Mouse (Mus musculus) heart, embryonic 13.5 days (tissue): ENCODE measurements around the gene Farp2. TPM values are rescaled to one million over a fixed set of nuclear protein-coding genes. Genes with fewer than 3 reads are reported as not detected.
A peak's percentile ranks its signal among the peaks of the same experiment; 100 is the strongest.
"Not testable (repeated sequence)": the region's sequence is repeated elsewhere in the genome, so short reads cannot be mapped to it uniquely, and the experiment has no call there.

ENCODE experiments used
- ATAC-seq: fragments of 200-750 bp; cut with Nextera tagmentation; 2 replicates; pipeline ENCODE4 v1.8.0; 2017; ENCODE audit warnings: moderate TSS enrichment; ENCODE audit not compliant: insufficient number of reproducible peaks, low FRiP score, low TSS enrichment; ENCODE audit errors: extremely low read depth
- H3K27ac ChIP-seq: fragments of 300-500 bp; sonication (generic); replicated peaks from 2 replicates; pipeline ENCODE4 v1.5.1; 2015; ENCODE audit warnings: moderate library complexity, mild to moderate bottlenecking, inconsistent platforms
- H3K27me3 ChIP-seq: fragments of 300-500 bp; sonication (generic); replicated peaks from 2 replicates; pipeline ENCODE4 v1.6.1; 2015; ENCODE audit warnings: mild to moderate bottlenecking, inconsistent platforms
- H3K36me3 ChIP-seq: fragments of 300-500 bp; sonication (generic); 2 replicates; pipeline ENCODE4 v1.6.1; 2015; ENCODE audit warnings: mild to moderate bottlenecking, inconsistent platforms
- H3K4me1 ChIP-seq: fragments of 300-500 bp; sonication (generic); 2 replicates; pipeline ENCODE4 v1.6.1; 2015; ENCODE audit warnings: inconsistent platforms
- H3K4me2 ChIP-seq: fragments of 300-500 bp; sonication (generic); 2 replicates; pipeline ENCODE4 v1.6.1; 2015; ENCODE audit warnings: inconsistent platforms, mild to moderate bottlenecking, moderate library complexity
- H3K4me3 ChIP-seq: fragments of 300-500 bp; sonication (generic); 2 replicates; pipeline ENCODE4 v1.5.1; 2015; ENCODE audit warnings: moderate library complexity, mild to moderate bottlenecking, inconsistent platforms
- H3K9ac ChIP-seq: fragments of 300-500 bp; sonication (generic); 2 replicates; pipeline ENCODE4 v1.6.1; 2015; ENCODE audit warnings: inconsistent platforms, mild to moderate bottlenecking, moderate library complexity
- H3K9me3 ChIP-seq: fragments of 300-500 bp; sonication (generic); 2 replicates; pipeline ENCODE4 v1.6.1; 2016; ENCODE audit warnings: inconsistent platforms
- WGBS: fragments of 180-500 bp; shearing (Covaris S2); methylation state at CpG from one replicate; pipeline ENCODE4 v1.1.7; 2015; ENCODE audit warnings: mixed read lengths; 5-methylcytosine and 5-hydroxymethylcytosine counted together
- polyA plus RNA-seq: library from polyadenylated mRNA; unstranded; fragments of >200 nt; fragmentation: Nextera tagmentation; extraction: Ambion mirVana; gene quantifications from 2 replicates; pipeline ENCODE4 v1.2.1, GENCODE M21; 2015

Farp2 gene
- polyA plus RNA-seq, 1 experiment from 2014 or later, result 3.3 TPM

DNA sequence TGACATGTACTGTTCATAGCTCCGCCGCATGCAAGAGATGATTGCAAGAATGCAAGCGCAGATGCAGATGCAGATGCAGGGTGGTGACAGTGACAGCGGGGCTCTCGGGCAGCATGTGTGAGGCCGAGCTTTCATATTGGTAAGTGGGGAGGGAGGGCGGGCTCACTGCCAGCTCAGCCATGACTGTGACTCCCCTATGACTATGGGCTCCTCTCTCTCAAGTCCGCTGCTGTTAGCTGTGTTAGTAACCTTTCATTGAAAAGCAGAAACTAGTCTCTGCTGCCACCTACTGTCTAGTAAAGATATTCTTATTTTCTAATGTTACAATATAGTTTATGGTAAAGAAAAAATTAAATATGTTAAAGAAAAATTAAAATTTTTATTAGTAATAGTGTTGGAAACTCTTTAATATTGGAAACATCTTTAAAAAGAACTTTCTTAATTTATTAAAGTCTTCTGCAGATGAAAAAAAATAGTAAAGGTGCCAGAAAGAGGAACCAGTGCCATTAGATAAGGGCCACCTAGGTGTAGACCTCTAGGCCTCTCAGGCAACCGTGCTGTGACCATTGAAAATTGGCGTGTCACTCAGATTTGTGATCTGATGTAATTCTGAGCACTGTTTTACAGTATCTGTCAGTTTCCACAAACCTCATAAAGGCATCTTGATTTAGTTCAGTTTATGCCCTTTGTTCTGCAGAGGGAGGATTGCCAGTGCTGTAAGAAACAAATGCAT lies 4.8 kb upstream of the Farp2 start:
- Histone ChIP-seq H3K27me3 (no peaks in the 10 kb centered on the region), H3K9ac (no peak overlapping the region), H3K4me1 (peaks cover 13% of the 10 kb centered on the region), H3K36me3 (peaks cover 71% of the 10 kb centered on the region), H3K27ac (no peak overlapping the region), H3K4me2 (no peak overlapping the region), H3K9me3 (no peaks in the 10 kb centered on the region), H3K4me3 (no peak overlapping the region)
- 52% methylated on average over 10 of the region's 10 CpGs for WGBS
- no peak for ATAC-seq

DNA sequence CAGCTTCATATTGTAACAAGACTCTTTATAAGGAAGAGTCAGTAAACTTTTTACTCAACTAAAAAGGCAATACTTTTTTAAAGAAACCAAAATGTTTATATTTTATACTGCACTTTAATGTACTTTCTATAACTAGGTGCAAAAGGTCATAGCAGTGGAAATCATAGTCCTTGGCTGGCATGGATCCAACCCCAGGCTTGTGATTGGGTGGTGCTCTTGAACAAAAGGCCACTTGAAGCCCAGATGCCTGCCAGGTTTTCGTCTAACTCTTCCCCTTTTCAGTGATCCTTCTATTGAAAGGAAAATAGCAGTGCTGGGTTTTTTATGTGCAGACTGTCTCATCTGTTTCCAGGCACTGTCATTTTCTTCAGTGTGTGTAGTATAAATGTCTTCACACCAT lies 3.3 kb upstream of the Farp2 start:
- not testable (repeated sequence) for H3K27ac ChIP-seq, H3K27me3 ChIP-seq, H3K4me2 ChIP-seq, ATAC-seq, H3K9me3 ChIP-seq, H3K9ac ChIP-seq, H3K4me3 ChIP-seq
- peaks cover 59% of the 10 kb centered on the region for H3K36me3 ChIP-seq
- 32% methylated on average over 1 of the region's 1 CpGs for WGBS
- H3K4me1 ChIP-seq, result peaks cover 25% of the 10 kb centered on the region

DNA sequence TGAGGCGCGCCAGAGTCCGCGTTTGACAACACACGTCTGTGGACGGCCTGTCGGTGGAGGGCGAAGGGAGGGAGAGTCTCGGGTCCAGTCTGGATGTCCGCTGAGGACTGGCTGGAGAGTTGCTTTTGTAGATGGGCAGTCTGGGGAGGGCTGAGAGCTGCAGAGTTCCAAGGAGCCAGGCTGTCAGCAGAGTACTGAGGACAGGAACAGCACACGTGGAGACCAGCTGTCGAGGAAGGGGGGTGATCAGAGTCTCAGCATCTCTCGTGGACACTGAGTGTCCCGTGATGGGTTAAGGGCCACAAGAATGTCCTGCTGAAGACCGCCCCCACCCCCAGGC lies 442 bp downstream of the Farp2 start:
- peak overlapping the region; percentile 77 for H3K27ac ChIP-seq
- peak overlapping the region; percentile 85 for H3K4me3 ChIP-seq
- H3K9ac ChIP-seq, result peak overlapping the region; percentile 93
- peaks cover 28% of the 10 kb centered on the region for H3K36me3 ChIP-seq
- H3K27me3 ChIP-seq, result no peaks in the 10 kb centered on the region
- H3K4me2 ChIP-seq, result peak overlapping the region; percentile 94
- H3K4me1 ChIP-seq, result peaks cover 29% of the 10 kb centered on the region
- WGBS, result 3% methylated on average over 15 of the region's 15 CpGs
- no peaks in the 10 kb centered on the region for H3K9me3 ChIP-seq
- peak; percentile 20 for ATAC-seq

- WGBS, result 71% methylated on average over 14 of the region's 14 CpGs
- Histone ChIP-seq H3K27ac (no peak overlapping the region), H3K4me2 (peak overlapping the region; percentile 94), H3K36me3 (peaks cover 21% of the 10 kb centered on the region), H3K27me3 (no peaks in the 10 kb centered on the region), H3K4me1 (peaks cover 29% of the 10 kb centered on the region), H3K9me3 (no peaks in the 10 kb centered on the region), H3K4me3 (0 out of 2 replicates have a peak overlapping the region, but pooled peaks have one; percentile 85), H3K9ac (no peak overlapping the region)
- ATAC-seq, result no peak
Measured at GRCm38 (mm10) chr1:93513221-93513620, 1.3 kb downstream of the Farp2 start.

DNA sequence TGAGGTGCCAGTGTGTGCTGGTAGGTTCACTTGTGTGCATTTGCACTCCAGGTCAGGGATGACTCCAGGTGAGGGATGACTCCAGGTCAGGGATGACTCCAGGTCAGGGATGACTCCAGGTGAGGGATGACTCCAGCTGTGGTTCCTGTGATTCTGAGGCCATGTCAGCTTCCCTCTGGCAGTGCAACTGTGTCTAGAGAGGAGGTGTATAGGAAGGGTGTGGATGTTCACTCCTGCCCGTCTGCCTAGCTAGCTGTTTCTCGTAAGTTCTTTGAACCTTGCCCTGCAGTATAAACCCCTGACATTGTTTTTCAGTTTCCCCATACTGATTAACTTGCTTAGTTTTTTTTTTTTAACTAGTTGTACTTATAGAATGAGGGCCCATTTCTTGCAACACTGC lies 9.6 kb downstream of the Farp2 start:
- Histone ChIP-seq H3K9ac (no peak overlapping the region), H3K4me2 (no peak overlapping the region), H3K27me3 (no peaks in the 10 kb centered on the region), H3K4me3 (no peak overlapping the region), H3K4me1 (peaks cover 12% of the 10 kb centered on the region), H3K27ac (no peak overlapping the region), H3K36me3 (no peaks in the 10 kb centered on the region), H3K9me3 (no peaks in the 10 kb centered on the region)
- ATAC-seq, result no peak
- WGBS, result 87% methylated on average over 2 of the region's 2 CpGs

DNA sequence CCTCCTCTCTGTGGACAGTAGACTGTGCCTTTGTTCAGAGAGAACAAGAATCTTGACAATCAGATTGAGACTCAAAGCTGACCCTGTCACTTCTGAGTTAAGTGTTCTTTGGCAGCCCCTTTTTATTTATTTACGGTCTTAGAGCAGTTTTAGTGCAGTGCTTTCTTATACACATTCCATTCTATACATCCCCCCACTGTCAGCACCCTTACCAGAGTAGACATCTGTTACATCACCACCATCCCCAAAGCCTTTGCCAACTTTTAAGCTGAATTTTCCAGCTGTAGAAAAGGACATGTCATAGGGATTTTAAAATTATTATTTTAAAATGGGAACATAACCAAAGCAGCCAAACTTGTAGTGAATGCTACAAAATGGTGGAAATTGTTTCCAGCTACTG lies 10.4 kb downstream of the Farp2 start:
- H3K9ac ChIP-seq, result no peak overlapping the region
- WGBS, result 77% methylated on average over 1 of the region's 1 CpGs
- H3K4me1 ChIP-seq, result peaks cover 12% of the 10 kb centered on the region
- ATAC-seq, result no peak
- no peak overlapping the region for H3K4me2 ChIP-seq
- no peaks in the 10 kb centered on the region for H3K27me3 ChIP-seq
- H3K27ac ChIP-seq, result no peak overlapping the region
- H3K4me3 ChIP-seq, result no peak overlapping the region
- H3K9me3 ChIP-seq, result no peaks in the 10 kb centered on the region
- no peaks in the 10 kb centered on the region for H3K36me3 ChIP-seq

DNA sequence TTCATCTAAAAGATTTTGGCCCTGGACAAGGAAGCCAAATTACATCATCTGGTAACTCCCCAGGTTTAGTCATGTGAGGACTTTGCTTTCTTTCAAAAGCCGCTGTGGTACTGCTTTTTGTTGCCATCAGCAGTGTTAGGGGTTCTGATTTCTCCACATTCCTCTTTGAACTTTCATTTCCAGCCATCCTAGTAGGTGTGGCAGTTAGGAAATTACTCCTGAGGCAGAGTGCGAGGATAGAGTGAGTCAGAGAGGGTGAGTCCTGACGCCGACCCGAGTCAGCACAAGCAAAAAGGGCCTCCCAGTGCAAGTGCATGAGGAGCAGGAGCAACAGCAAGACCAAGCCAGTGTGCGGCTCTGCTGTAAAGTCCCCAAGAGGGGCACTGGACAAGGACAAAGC lies 17.9 kb downstream of the Farp2 start:
- H3K27me3 ChIP-seq, result no peaks in the 10 kb centered on the region
- no peaks in the 10 kb centered on the region for H3K4me1 ChIP-seq
- no peak overlapping the region for H3K9ac ChIP-seq
- WGBS, result 77% methylated on average over 6 of the region's 6 CpGs
- ATAC-seq, result no peak
- H3K36me3 ChIP-seq, result peaks cover 24% of the 10 kb centered on the region
- no peak overlapping the region for H3K4me3 ChIP-seq
- H3K9me3 ChIP-seq, result no peaks in the 10 kb centered on the region
- H3K27ac ChIP-seq, result no peak overlapping the region
- no peak overlapping the region for H3K4me2 ChIP-seq

DNA sequence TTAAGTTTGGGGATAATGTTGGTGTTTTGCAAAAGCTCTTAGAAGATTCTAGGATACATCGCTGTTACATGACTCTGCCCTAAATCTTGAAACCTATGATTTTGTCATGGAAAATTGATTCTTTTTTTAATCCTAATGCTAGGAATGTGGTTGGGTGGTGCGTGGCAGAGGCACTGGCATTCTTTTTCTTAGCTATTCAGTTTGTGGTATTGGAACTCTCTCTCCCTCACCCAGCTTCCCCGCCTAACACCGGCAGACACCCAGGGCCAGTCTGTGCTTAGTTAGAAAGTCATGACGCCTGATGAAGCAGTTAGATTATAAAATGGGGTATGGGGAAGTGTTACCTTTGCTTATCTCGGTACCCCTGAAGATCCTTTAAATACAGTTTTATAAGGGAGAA lies 25.3 kb downstream of the Farp2 start:
- Histone ChIP-seq H3K9me3 (peaks cover 6% of the 10 kb centered on the region; the same call in 1 of the 2 replicates), H3K4me1 (no peaks in the 10 kb centered on the region), H3K36me3 (peaks cover 9% of the 10 kb centered on the region), H3K27me3 (no peaks in the 10 kb centered on the region), H3K4me3 (no peak overlapping the region), H3K9ac (no peak overlapping the region), H3K27ac (no peak overlapping the region), H3K4me2 (no peak overlapping the region)
- 87% methylated on average over 6 of the region's 6 CpGs for WGBS
- no peak for ATAC-seq

GRCm38 (mm10) chr1:93543196-93543595 lies 31.3 kb downstream of the Farp2 start:
- Histone ChIP-seq H3K27me3 (no peaks in the 10 kb centered on the region), H3K36me3 (no peaks in the 10 kb centered on the region), H3K9me3 (peaks cover 5% of the 10 kb centered on the region; the same call in 1 of the 2 replicates), H3K4me1 (0 out of 2 replicates have a peak, but pooled peaks cover 3% of the 10 kb centered on the region), H3K9ac (no peak overlapping the region), H3K4me3 (no peak overlapping the region), H3K27ac (no peak overlapping the region), H3K4me2 (no peak overlapping the region)
- ATAC-seq, result no peak
- 73% methylated on average over 2 of the region's 2 CpGs for WGBS

DNA sequence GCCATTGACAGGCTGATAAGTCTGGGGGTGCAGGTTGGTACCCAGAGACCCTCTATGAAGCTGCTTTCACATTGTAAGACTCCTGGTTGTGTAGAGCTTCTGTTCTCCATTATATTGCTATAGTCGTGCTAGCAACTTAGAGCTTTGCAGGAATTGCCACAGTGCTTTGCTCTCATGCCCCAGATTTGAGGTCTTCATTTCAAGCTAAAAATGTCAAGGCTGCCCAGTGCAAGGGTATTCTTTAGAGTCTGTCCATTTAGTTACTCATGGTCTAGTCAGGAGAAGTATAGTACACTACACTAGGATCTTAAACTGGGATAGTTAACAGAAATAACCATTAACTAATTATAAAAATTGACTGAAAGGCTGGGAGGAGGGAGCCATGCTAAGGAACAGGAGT lies 35.4 kb downstream of the Farp2 start:
- Histone ChIP-seq H3K36me3 (no peaks in the 10 kb centered on the region), H3K9me3 (no peaks in the 10 kb centered on the region), H3K4me1 (peaks cover 14% of the 10 kb centered on the region), H3K9ac (no peak overlapping the region), H3K4me3 (no peak overlapping the region), H3K27ac (no peak overlapping the region), H3K27me3 (no peaks in the 10 kb centered on the region), H3K4me2 (no peak overlapping the region)
- no peak for ATAC-seq
- WGBS, result 76% methylated on average over 1 of the region's 1 CpGs

DNA sequence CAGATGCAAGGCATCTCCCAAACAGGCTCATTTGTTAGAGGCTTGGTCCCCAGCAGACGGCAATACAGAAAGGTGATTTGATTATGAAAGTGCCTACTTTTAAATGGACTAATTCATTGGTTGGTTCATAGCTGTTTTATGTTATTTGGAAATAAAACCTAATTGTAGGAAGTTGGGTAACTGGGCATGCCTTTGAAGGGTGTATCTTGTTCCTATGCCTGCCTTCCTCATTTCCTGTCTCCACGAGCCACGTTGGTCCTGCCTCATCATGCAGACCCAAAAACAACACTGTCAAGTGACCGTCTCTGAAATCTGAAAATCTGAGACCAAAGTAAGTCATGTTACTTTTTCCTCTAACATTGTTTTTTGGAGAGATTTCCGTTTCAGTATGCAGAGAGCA lies 39.5 kb downstream of the Farp2 start:
- Histone ChIP-seq H3K27me3 (no peaks in the 10 kb centered on the region), H3K9me3 (no peaks in the 10 kb centered on the region), H3K4me3 (no peak overlapping the region), H3K4me1 (peaks cover 11% of the 10 kb centered on the region), H3K4me2 (no peak overlapping the region), H3K27ac (no peak overlapping the region), H3K9ac (no peak overlapping the region), H3K36me3 (peaks cover 6% of the 10 kb centered on the region)
- WGBS, result 67% methylated on average over 5 of the region's 5 CpGs
- no peak for ATAC-seq

- Histone ChIP-seq H3K4me1 (no peaks in the 10 kb centered on the region), H3K4me3 (no peak overlapping the region), H3K9me3 (no peaks in the 10 kb centered on the region), H3K27ac (no peak overlapping the region), H3K27me3 (no peaks in the 10 kb centered on the region), H3K9ac (no peak overlapping the region), H3K36me3 (peaks cover 9% of the 10 kb centered on the region), H3K4me2 (no peak overlapping the region)
- 76% methylated on average over 7 of the region's 7 CpGs for WGBS
- ATAC-seq, result no peak
Measured at GRCm38 (mm10) chr1:93563224-93563623, 51.3 kb downstream of the Farp2 start.
